Mouse (Mus musculus): ENCODE measurements around the gene Rcor3.

Gene Rcor3

DNA sequence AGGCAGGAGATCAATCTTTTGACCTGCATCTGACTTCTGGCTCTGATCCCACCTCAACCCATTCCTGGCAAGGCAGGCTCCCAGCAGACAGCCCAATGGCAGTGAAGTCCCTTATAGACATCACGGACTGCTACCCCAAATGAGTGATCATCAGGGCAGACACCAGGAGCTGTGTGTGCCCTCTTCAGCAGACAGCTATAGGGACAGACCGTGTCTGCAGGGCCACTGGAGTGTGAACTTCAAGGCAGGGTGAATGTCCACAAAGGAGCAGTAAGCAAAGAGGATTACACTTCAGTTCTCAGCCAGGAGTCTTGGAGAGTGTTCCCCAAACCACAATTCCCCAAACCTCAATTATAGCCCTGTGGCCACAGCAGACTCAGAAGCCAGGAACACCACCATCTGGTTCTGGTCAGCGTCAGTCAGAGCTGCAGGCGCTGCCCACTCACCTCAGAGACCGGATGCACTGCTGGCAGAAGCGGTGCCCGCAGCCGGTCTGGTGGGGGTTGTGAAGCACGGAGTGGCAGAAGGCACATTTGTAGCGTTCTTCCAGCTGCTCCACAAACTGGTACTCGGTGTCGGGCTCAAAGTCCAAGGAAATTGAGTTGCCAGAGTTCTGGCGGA is 67.8 kb downstream of the Rcor3 start:
- DNase-seq (ENCODE audit: low spot score), result no peak

DNA sequence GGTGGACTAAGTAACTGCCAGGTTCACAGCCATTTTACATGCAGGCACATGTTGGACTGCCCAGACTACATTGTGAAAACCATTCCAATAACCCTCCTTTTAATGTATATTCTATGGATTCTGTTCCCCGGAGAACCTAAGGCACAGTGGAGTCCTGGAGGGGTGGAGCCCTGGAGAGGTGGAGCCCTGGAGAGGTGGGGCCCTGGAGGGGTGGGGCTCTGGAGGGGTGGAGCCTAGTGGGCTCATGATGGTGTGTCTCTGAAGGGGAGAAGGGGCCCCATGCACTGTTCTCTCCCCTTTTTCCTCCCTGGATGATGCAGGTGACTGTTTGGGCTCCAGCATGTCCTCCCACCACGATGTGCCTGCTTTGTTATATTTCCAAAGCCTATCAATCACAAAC is 69.7 kb downstream of the Rcor3 start:
- DNase-seq (ENCODE audit: low spot score), result no peak

DNA sequence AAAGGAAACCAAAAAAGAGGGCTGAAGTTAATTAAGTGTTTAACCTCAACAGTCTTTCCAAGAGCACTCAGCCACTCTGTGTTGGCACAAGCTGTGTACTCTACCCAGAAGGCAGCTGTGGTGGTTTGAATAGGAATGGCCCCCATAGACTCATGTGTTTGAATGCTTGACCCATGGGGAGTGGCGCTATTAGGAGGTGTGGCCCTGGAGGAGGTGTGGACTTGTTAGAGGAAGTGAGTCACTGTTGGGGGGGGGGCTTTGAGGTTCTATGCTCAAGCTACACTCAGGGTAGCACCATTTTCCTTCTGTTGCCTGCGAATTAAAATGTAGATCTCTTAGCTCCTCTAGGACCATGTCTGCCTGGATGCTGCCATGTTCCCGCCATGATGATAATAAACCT is 70.9 kb downstream of the Rcor3 start:
- no peak for DNase-seq (ENCODE audit: low spot score)

DNA sequence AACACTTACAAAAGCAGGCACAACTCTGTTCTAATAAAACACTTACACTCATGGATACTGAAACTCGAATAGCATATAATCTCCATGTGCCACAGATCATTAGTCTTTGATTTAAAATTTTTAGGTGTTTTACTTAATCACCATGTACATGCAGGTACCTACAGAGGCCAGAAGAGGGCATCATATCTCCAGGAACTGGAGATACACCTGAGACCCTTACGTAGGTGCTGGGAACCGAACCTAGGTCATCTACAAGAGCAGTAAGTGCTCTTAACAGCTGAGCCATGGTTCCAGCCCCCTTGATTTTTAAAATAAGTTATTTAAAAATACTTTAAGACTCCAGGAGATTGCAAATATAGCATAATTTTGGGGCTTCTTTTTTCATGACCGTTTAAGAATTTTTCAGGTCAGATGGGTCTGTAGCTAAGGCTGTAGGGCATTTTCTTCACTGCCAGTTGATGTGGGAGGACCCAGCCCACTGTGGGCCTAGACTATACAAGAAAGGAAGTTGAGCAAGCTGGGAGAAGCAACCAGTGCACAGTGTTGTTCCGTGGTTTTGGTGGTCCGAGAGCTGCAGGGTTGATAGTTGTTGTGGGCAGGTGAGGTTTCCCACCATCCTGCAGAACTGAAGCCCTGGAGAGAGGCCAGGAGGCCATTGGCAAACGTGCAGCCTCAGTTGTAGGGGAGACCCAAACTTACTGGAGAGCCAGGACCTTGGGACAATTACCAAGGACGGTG is 74.5 kb downstream of the Rcor3 start:
- DNase-seq (ENCODE audit: low spot score), result no peak

DNA sequence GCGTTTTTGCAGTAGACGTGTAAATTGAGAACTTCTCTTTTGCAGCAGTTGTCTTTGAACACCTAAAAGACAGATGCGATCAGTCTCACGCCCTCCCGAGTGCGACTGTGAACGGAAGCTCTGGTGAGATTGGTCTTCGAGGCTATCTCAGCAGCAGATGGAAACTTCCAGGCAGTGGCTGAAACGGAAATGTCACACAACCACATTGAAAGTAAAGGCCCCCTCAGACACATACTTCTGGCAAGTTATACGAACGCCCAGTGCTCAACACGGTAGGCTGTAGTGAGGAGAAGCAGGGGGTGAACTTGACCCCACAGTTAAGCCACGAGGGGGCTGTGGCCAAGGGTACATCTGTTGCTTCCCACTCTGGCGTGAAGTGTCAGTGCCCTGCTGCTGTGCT is 75.2 kb downstream of the Rcor3 start:
- DNase-seq (ENCODE audit: low spot score), result no peak

DNA sequence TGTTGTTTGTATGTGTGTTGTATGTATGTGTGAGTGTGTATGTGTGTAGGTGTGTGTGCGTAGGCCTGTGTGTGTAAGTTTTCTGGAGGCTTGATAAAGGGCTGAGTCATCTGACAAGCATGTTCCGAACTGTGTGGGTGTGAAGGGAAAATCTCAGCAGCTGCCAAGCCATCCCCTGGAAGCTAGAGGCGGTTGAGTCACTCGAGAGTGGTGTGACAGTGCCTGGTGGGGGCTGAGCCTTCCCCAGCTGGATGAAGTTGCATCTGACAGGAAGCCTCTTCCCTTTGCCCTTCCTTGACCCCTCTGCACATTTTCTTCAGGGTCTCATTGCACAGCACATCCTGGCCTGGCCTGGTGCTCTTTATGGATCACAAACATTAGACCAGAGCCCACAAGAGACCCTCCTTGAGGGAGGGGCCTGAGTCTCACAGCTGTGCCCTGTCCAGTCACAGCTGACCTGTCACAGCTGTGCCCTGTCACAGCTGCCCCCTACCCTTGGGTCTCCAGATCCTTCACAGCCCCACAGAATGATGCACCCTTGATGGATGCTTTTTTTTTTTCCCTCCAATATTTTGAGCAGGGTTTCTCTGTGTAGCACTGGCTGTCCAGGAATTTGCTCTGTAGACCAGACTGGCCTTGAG is 76.1 kb downstream of the Rcor3 start:
- DNase-seq (ENCODE audit: low spot score), result peak; percentile 39

DNA sequence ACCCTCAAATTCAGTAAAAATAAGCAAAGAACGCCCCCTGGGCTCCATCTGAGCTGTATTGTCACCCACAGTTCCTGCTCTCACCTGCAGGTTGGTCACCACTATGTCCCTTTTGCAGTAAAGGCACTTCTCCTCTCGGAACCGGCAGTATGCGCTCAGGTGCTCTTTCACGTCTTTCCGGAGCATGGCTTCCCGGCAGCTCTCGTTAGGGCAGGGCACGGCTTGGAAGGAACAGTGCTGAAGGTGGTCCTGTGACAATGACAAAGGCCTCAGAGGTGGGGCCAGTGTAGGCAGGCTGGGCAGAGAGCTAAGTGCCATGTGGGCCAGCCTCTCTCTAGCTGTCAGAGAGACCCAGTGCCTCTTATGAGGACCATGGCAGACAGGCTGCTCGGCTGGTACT is 79.0 kb downstream of the Rcor3 start:
- no peak for DNase-seq (ENCODE audit: low spot score)

DNA sequence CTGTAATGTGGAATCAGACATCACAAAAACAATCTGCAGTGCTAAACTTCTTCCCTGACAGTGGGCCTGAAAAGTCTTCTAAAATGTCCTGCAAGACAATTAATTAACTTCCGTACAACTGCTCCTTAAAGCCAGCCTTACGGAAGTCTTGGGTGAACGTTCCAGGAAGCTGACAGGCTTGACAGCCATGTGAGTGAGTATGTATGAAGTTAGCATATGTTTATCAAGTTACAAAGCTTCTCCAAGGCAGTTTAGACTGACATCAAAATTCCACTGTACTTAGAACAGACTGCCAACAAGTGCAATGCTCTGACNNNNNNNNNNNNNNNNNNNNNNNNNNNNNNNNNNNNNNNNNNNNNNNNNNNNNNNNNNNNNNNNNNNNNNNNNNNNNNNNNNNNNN is 84.1 kb downstream of the Rcor3 start:
- no peak for DNase-seq (ENCODE audit: low spot score)

DNA sequence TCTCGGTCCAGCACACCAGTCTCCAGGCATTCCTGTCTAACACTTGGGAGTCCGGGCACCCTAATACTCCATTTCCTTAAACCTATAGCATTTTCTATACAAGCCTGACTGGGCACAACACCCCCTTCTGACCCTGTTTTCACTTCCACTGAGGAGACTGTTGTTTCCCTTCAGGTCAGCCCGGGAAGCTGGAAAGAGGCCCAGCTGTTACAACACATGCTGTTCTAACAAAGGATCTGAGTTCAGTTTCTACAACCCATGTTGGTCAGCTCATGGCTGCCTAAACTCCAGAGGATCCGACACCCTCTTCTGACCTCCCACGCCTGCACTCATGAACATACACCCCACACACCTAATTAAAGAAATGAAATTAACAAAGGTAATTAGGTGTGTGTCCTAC is 84.9 kb downstream of the Rcor3 start:
- no peak for DNase-seq (ENCODE audit: low spot score)

DNA sequence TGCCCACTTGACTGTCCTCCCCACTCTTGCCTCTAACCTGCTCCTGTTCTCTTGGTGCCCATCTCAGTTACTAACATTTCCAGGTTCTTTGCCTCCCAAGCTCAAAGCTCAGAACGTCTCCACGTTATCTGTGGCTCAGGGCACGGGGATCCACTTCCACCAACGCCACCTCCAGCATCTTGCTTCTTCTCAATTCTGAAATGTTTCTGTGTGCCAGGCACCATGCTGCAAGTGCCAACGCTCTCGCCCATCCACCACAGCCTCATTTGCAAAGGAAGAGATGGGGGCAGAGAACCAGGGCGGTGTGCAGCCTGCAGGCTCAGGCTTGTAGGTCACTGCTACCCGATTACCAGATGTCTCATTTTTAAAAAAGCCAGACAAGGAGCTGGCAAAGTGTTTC is 85.4 kb downstream of the Rcor3 start:
- no peak for DNase-seq (ENCODE audit: low spot score)

Data from testis, postnatal 14 days (tissue).